Mouse (Mus musculus) liver, postnatal 0 days (tissue): ENCODE measurements around the gene Boc.

Experiments
- CTCF ChIP-seq: sonication (generic); IDR thresholded peaks from 2 replicates; pipeline ENCODE4 v1.5.1; 2016; ENCODE audit warnings: antibody characterized with exemption, low read depth
- EP300 ChIP-seq: IDR thresholded peaks from 2 replicates; pipeline ENCODE4 v1.6.1; 2016; ENCODE audit warnings: antibody characterized with exemption, low read depth, mild to moderate bottlenecking

GRCm38 (mm10) chr16:44568056-44568455 lies 9.4 kb upstream of the Boc start:
- no peak for TF ChIP-seq CTCF
- TF ChIP-seq EP300, result no peak
